Mouse (Mus musculus) spleen, adult 12 weeks (tissue): ENCODE data around the gene Slc2a5.

Experiments
- DNase-seq: peaks from one replicate; pipeline ENCODE4 v3.0.0; 2022; ENCODE audit warnings: low spot score

The Slc2a5 gene

DNA sequence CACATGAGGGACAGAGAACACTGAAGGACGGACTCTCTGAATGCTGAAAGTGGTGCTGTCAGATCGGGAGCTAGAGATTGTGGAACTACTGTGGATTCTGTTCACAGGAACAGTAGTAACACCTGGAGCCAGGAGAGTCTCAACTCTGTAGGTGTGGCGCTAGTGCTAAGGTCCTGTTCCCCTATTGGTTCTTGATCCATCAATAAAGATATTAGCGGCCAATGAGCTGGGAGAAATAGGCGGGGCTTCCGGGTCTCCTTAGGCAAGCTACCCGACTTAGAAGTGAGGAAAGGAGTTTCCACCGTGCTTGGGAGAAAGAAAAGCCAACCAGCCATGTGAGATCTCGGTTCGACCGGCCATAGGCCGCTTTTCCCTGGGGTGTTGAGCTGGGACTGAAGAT, 25.2 kb downstream of the Slc2a5 start:
- DNase-seq, result no peak

DNA sequence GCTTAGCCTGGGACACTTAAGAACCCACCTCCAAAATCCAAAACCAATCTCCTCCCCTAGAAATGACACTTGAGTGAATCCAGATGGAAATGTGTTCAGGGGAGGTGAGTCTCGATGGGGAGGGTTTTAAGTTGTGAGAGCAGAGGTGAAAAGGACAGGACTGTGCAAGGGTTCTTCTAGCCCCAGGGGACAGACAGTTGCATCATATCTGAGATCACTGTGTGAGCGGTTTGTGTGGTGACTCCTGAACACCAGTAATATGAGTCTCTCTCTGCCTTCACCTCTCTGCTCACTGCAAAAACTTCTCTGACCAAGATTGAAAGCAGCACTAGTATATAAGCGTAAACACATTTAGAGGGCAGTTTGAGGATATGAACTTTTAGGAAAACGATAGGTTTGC, 27.2 kb downstream of the Slc2a5 start:
- no peak for DNase-seq

DNA sequence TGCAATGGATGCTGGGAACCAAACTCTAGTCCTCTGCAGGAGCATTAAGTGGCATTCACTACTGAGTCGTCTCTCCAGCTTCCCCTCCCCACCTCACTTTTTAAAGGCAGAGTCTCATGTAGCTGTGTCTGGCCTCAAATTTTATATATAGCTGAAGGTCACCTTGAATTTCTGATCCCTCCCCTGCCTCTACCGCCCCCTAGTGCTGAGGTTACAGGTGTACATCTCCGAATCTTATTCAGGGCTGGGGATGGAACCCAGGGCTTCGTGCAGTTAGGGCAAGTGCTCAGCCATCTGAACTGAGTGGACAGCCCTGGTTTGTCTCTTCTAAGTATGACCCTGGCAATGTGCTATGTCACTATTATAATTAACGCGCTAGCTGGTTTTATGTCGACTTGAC, 32.0 kb downstream of the Slc2a5 start:
- no peak for DNase-seq

DNA sequence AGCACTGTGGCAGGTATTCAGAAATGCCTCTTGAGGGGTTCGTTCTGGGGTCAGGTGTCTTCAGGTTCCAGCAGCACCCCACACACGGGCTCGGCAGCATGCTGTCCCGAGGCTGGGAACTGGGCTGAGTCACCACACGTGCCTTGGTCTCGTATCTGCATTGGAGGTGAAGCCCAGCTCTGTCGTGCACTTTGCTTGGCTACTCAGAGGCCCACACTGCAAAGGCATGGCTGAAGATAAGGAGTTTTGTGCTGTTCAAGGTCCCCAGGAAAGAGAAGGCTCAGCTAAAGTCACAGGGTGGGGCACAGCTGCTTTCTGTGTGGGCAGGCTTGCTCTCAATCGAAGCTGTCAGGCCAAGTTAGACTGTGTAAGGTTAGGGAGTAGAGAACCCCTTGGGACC, 33.4 kb downstream of the Slc2a5 start:
- DNase-seq, result no peak

DNA sequence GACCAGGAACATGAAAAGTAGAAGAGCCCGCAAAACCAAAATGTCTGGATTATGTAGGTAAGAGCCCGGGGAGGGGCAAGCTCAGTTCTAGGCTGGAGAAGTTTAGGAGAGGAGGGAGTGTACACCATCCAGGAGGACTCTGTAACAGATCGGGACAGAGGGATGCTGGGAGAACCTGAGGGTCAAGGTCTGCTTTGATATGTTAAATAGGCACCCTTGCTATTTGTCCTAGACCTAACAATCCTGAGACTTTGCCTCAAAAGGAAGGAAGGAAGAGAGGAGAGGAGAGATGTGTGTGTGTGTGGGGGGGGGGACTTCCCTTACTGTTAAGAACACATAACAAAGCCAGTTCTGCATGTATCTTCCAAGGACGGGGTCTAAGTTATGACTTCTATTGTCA, 36.2 kb downstream of the Slc2a5 start:
- DNase-seq, result no peak

DNA sequence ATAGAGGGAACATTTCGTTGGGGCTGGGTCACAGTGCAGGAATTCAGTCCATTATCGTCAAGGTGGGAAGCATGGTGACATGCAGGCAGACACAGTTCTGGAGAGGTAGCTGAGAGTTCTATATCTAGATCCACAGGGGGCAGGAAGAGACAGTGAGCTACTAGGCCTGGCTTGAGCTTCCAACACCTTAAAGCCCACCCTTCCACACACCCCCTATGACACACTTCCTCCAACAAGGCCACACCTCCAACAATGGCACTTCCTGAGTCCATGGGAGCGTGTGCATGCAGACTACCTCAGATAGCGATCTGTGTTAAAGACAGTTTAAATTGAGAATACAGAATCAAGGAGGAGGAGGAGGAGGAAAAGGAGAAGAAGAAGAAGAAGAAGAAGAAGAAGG, 36.6 kb downstream of the Slc2a5 start:
- no peak for DNase-seq

DNA sequence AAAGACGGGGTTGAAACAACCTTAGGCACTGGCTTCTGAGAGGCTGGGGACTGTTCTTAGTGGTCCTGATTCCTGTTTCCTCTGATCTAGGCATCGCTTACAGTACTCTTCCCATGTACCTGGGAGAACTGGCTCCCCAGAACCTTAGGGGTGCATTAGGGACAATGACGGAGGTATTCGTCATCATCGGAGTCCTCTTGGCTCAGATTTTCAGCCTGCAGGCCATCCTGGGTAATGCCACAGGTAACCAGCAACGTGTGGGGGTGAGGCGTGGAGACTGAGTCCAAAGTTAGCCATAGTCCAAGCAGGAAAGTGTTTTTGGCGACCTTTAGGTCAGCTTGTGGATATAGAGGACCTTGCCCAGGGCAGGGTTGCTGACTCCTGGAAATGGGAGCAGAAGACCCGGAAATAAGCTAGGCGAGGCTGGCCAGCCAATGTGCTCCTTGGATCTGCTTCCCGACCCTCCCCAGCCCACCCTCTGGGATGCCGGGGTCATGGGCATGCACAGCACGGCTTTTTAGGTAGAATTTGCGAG, 38.3 kb downstream of the Slc2a5 start:
- no peak for DNase-seq

DNA sequence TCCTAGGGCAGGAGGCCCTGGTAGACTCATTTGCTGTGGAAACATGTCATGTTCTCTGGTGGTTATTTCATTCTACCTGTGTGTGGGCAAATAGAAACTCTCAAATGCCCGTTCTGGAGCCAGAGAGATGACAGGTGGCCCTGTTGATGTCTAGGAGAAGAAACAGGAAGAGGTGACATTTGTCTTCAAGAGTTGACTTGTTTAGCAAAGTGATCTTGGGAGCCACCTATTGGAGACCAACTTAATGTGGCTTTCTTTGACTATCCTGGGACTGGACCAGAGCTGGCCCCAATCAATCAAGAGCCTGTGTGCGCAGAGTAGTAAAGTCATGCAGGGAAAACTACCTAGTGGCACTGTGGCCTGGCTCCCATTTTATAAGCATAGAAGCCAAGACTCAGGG, 40.4 kb downstream of the Slc2a5 start:
- no peak for DNase-seq

DNA sequence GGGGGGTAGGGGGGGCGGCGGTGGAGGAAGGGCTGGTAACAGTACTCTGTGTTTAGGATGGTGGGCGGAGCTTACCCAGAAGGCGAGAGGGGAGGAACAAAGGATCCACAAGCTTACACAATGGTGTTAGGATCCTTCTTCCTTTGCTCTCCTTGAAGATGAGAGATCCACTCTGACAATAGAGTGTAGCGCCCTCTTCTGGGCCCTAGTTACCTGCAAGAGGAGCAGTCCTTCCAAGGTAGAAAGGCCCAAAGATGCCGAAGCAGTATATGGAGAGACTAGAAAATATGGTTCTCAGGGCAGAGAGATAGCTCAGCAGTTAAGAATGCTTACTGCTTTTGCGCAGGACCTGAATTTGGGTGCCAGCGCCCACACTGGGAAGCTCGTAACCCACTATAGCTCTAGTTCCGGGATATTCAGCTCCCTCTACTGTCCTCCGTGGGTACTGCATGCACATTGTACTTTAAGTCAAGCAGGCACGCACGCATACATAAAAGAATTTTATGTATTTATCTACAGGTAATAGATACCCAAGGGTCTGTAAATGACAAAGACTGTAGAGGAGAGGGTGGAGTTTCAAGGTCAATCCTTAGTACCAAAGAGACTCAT, 43.6 kb downstream of the Slc2a5 start:
- DNase-seq, result no peak

DNA sequence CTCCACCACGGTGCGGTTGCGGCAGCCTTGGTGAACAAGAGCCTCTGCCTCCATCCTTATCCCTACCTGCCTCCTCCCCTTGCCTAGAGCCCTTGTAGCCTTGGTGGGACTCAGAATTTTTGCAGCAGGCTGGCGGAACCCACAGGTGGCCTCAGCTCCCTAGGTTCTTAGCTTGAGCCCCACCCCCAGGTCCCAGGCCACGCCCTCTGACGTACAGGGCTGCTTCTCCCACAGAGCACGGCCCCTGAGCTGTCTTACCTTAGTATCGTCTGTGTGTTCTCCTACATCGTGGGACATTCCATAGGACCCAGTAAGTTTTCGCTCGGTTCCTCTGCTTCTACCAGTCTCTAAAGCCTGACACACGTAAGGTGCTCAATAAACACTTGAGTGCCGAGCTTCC, 45.8 kb downstream of the Slc2a5 start:
- DNase-seq, result no peak

DNA sequence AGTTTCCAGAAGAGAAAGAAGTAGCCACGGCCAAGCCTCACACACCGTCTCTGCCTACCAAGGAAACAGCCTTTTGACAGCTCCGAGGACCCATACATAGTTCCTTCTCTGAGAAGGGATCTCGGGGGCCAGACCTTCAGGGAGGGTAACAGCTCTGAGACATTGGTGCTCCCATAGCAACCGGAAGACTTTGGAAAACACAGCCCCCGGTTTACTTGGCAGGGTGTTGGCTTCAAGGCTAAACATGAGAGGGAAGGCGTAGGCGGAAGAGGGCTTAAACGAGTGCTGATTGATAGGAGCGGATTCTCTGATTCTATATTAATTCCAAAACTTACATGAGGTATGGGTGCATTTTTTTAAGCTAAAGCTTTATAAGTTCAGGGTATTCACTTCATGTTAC, 49.3 kb downstream of the Slc2a5 start:
- no peak for DNase-seq

DNA sequence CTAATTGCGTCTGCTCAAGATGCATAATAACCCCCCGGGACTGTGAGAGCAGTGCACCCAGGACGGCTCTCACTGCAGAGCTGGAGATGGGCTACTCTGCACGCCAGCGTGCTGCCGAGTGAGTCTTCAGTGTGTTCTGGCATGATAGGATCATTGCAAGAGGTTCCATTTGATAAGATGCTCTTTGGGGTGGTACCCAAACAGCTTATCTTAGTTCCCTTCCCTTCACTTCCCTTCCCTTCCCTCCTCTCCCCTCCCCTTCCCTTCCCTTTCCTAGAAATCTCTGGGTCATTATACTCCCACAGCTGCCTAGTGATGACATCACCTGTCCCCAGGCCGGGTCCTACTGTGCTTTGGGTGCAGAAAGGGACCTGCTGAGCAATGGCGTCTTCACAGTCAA, 53.0 kb downstream of the Slc2a5 start:
- DNase-seq, result no peak

DNA sequence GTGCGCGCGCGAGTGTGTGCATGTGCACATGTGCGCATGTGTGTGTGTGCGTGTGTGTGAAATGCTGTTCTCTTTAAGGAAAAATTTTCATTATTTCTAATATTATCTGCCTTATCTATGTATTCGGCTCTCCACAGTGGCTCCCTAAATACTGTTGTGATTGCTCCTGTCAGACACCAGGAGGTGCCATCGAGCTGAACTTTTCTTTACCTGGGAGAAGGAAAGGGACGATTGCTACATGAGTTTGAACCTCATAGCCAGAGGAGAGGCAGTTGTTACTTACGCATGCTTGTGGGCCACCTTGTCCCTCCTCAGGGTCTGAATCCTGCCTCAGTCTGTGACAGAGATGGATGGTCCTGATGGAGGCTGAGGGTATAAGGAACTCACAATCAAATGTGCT, 54.2 kb downstream of the Slc2a5 start:
- no peak for DNase-seq

DNA sequence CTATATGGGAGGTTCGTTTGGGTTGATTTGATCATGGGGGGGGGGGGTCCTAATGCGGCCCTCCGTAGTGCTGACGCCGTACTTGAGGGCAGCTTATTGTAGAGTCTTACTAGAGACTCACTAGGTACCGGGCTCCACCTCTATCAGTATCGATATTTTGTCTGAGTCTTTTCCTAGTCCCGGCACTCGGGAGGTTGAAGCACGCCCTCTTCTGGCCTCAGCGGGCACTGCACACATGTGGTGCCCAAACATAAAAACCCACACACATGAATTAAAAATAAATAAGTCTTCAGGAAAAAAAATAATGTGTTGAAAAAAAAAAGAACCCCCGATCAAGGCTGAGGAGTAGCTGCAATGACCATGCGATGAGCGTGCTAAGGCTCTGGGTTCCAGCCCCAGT, 54.9 kb downstream of the Slc2a5 start:
- no peak for DNase-seq

DNA sequence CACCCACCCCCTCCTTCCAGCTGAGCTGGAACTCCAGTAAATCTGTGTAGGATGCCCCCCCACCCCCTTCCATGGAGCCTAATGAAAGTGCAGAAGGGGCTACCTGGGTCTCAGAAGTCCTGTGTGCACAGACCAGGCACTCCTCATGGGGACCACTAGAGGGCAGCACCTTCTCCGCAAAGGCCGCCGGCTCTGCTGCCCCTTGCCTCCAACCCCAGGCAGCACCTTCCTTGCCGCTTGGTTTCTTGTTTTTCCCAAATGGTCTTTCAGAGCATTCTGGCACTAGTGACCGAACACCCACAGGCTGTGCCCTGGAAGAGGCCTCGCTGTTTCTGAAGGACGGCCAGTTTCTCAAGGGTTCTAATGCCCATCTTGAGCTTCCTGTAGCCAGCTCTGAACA, 57.5 kb downstream of the Slc2a5 start:
- DNase-seq, result peak; percentile 23

DNA sequence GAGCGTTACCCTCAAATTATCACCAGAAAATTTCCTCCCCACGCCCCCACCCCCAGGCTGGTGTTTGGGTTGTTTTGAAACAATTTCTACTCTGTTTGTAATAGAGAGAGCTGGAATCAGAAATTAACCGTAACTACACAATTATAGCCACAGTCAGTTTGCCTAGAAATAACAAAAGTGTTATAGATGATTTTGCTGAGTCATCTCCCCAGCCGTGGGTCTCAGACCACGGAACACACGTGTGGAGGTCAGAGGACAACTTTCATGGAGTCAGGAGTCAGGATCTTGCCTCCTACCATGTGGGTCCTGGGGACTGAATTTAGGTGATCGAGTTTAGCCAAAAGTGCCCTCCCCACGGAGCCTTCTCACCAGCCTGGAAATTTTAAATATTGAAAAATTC, 58.0 kb downstream of the Slc2a5 start:
- DNase-seq, result no peak

DNA sequence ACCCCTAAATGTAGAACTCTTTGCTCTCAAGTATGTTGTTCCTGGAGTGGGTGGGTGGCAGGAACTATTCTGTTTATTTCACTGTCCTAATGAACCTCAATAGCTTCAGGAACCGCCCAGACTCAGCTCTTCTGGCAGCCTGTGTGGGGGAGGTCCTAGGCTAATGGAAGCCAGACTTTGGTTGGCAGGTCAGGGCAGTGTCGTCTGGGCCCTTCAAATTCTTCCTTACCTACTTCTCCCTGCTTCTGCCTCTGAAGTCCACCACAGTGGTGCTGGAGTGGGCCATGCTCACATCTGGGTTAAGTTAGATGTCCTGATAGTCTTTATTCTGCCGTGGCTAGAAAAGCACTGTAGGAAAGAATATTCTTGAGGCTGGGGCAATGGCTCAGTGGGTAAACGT, 59.0 kb downstream of the Slc2a5 start:
- DNase-seq, result no peak

DNA sequence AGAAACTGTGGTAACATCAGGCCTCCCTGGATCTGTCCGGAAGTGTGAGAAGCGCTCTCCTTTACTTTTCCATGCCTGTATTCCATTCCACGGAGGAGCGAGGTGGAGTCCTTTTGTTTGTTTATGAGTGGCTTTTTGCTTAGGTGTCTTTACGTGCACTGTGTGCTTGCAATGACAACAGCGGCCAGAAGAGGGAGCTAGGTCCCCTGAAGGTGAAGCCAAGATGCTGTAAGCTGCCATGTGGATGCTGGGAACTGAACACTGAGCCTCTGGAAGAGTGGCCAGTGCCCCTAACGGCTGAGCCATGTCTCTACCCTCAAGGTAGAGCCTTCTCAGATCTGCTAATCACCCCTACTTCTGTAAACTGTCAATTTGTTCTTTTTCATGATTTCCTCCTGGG, 62.2 kb downstream of the Slc2a5 start:
- DNase-seq, result no peak

DNA sequence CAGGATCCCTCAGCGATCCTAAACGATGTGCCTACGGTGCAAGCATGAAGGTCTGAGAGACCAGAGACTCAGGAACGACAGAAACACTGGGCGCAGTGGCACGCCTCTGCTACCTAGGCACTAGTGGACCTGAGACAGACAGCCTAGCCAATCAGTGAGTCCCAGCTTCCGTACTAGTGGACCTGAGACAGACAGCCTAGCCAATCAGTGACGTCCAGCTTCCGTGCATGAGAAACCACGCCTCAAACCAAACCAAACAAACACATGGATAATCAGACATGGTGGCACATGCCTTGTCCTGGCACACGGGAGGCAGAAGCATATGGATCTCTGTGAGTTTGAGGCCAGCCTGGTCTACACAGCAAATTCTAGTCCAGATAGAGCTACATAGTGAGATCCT, 69.2 kb downstream of the Slc2a5 start:
- DNase-seq, result no peak

DNA sequence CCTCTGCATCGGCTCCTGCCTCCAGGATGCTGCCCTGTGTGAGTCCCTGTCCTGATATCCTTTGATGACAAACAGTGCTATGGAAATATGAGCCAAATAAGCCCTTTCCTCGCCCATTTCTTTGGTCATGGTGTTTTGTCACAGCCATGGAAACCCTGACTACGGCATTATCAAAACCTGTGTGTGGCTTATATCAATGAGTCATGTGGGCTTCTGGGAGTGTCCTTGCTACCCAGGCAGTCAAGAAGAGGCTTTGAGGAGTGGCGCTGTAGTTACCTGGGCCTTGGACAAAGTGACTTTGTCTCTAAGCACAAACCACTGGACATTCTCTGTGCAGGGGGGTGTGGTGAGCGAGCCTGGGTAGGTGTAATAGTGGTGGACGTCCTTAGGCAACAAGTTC, 73.1 kb downstream of the Slc2a5 start:
- no peak for DNase-seq
